Mouse (Mus musculus): ENCODE measurements around the gene Xrcc5. TPM values are rescaled to one million over a fixed set of nuclear protein-coding genes. Genes with fewer than 3 reads are reported as not detected.

The Xrcc5 gene
- polyA plus RNA-seq, 1 experiment from 2014 or later: 45.2 TPM

DNA sequence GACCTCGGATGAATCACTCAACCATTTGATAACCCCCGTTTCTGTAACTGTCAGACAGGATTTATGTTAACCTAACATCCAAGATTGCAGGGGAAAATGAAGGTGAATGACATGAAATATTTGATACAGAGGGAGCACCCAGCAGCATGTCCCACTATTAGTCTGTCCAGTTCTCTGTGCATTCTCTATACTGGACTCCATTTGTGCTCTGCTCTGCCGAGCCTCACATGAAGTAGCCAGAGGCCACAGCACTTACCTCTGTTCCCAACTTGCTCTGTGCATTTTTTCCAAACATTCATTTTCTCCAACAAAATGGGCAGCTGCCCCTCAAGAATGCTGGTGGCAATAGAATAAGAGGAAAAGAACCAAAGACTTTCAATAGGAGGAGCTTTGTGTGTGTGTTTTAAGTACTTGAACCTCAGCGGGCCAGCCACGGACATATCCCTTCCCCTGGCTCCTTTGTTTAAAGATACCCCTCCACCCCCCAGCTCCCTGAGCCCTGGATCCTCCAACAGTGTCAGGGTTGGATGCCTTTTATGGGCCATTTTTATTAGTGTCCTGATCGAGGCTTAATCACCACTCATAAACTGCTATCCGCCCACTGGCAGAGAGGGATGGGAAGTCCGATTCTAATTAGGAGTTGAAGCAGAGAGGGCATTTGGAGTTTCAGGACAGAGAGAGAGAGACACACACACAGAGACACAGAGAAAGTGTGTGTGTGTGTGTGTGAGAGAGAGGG, 94.3 kb downstream of the Xrcc5 start:
- Histone ChIP-seq H3K4me1 (peaks cover 17% of the 10 kb centered on the region), H3K27me3 (replicated peaks) (no peaks in the 10 kb centered on the region), H3K27ac (no peak overlapping the region), H3K4me3 (no peak overlapping the region), H3K36me3 (peaks cover under 1% of the 10 kb centered on the region; the same call in 1 of the 2 replicates), H3K4me2 (replicated peaks) (no peak overlapping the region), H3K9me3 (no peaks in the 10 kb centered on the region), H3K9ac (no peak overlapping the region)
- peak; percentile 85 for ATAC-seq (ENCODE audit: low FRiP score, low read depth)
- 26% methylated on average over 8 of the region's 8 CpGs for WGBS

DNA sequence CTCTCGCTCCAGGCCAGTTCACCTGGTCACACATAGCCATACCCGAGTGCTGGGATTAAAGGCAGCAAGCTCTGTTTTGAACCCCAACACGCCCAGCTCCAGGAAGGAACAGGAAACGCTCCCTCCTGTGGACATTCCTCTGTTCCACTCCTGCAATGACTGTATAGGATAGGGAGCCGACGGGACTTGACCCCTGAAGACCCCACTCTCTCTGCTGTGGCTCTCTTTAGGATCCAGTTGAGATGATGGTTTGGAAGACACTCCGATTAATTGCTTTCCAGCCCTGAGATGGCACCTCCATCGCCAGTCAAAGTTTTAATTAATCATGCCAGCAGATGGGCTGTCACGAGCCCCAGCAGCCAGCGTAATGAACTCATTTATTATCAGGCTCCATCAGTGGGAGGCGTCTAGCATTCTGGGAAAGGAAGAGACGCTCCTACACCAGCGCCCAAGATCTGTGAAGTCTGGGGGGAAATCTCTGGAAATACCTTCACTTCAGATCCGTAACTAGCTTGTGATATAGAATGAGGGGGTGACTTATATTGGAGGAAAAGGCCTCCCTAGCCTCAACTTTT, 99.4 kb downstream of the Xrcc5 start:
- WGBS: 61% methylated on average over 14 of the region's 14 CpGs
- 0 out of 2 replicates have a peak, but pooled peaks have one; percentile 34 for ATAC-seq (ENCODE audit: low FRiP score, low read depth)
- Histone ChIP-seq H3K4me2 (replicated peaks) (no peak overlapping the region), H3K36me3 (no peaks in the 10 kb centered on the region), H3K4me3 (no peak overlapping the region), H3K27me3 (replicated peaks) (no peaks in the 10 kb centered on the region), H3K4me1 (peaks cover 7% of the 10 kb centered on the region; the same call in 1 of the 2 replicates), H3K9ac (no peak overlapping the region), H3K9me3 (no peaks in the 10 kb centered on the region), H3K27ac (no peak overlapping the region)

DNA sequence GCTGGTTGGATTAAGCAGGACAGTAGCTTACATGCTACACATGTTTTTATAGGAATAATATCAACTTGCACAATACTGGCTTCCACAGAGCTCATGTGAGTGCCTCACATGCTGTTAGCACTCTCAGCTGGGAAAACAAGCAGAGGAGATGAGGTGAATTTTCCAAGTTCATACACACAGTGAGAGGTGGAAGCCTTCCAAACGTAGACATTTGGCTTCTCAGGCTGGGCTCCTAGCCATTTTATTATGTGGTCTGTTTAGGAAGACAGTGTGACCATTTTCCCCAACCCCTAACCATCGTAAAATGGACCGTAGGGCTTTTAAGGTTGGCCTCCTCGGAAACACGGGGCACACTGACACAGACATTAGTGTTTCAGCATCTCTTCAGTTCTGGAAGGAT, 102.7 kb downstream of the Xrcc5 start:
- H3K36me3 ChIP-seq: no peaks in the 10 kb centered on the region
- no peaks in the 10 kb centered on the region for H3K9me3 ChIP-seq
- H3K27me3 ChIP-seq (replicated peaks): no peaks in the 10 kb centered on the region
- H3K4me3 ChIP-seq: no peak overlapping the region
- no peak overlapping the region for H3K4me2 ChIP-seq (replicated peaks)
- no peak overlapping the region for H3K9ac ChIP-seq
- H3K27ac ChIP-seq: no peak overlapping the region
- peaks cover 16% of the 10 kb centered on the region for H3K4me1 ChIP-seq
- ATAC-seq (ENCODE audit: low FRiP score, low read depth): no peak
- WGBS: 69% methylated on average over 5 of the region's 5 CpGs

DNA sequence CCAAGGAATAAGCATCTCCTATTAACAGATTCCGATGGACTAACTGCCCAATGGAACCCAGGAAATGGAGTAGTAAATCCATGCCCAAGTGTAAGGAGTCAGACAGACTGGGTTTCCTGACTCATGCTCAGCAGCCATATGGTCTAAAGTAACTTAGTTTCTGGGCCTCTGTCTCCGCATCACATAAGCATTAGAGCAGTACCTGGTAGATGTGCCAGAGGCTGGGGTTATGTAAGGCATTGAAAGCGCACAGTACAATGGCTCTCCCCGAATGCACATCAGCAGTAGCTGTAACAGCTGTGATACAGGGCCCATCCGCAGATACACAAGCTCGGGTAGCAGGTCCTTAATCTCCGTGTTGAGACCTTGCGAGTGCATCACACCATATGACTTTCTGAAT, 103.9 kb downstream of the Xrcc5 start:
- Histone ChIP-seq H3K4me3 (no peak overlapping the region), H3K4me2 (replicated peaks) (no peak overlapping the region), H3K27me3 (replicated peaks) (no peaks in the 10 kb centered on the region), H3K9me3 (no peaks in the 10 kb centered on the region), H3K9ac (no peak overlapping the region), H3K27ac (no peak overlapping the region), H3K4me1 (peaks cover 22% of the 10 kb centered on the region), H3K36me3 (no peaks in the 10 kb centered on the region)
- 94% methylated on average over 8 of the region's 8 CpGs for WGBS
- no peak for ATAC-seq (ENCODE audit: low FRiP score, low read depth)

DNA sequence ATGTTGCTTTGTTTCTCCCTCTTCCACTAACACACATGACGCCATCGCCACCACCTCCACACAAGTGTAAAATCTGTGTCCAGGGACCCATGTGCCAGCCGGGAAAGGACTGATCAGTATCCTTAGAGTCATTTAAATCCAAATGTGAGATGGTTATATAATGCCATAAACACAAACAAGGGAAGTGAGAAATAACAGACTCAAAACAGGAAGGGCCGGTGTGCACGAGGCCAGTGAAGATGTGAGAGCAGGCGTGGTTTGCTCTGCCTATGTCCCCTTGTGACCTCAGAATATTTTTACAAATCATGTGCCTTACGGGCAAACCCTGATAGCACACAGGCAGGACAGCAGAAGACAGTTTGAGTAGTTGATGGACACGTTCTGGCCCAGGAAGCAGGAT, 106.0 kb downstream of the Xrcc5 start:
- H3K4me3 ChIP-seq: no peak overlapping the region
- H3K4me2 ChIP-seq (replicated peaks): no peak overlapping the region
- H3K36me3 ChIP-seq: no peaks in the 10 kb centered on the region
- peaks cover 22% of the 10 kb centered on the region for H3K4me1 ChIP-seq
- no peaks in the 10 kb centered on the region for H3K9me3 ChIP-seq
- no peak for ATAC-seq (ENCODE audit: low FRiP score, low read depth)
- no peak overlapping the region for H3K9ac ChIP-seq
- H3K27me3 ChIP-seq (replicated peaks): no peaks in the 10 kb centered on the region
- 88% methylated on average over 8 of the region's 8 CpGs for WGBS
- no peak overlapping the region for H3K27ac ChIP-seq

DNA sequence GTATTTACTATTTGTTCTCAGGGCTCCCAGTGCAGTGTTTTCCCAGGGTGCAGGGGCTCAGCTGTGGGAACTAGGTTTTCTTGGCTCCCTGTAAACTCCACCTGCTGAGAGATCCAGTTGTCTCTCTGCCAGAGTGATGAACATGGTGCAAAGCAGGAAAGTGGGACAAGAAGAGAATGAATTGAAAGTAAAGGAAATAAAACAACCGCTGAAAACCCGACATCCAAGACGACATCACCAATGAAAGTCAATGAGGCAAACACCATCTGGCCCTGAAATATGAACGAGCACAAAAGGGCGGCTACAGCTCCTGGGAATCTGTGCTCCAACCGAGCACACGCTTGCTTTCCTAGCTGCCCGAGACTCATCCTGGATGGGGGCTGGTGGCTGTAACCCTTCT, 106.9 kb downstream of the Xrcc5 start:
- 15% methylated on average over 8 of the region's 8 CpGs for WGBS
- H3K27ac ChIP-seq: peak overlapping the region; percentile 69
- 0 out of 2 replicates have a peak overlapping the region, but pooled peaks have one; percentile 3 for H3K9ac ChIP-seq
- H3K4me2 ChIP-seq (replicated peaks): peak overlapping the region; percentile 38
- no peak overlapping the region for H3K4me3 ChIP-seq
- peaks cover 22% of the 10 kb centered on the region for H3K4me1 ChIP-seq
- peak; percentile 77 for ATAC-seq (ENCODE audit: low FRiP score, low read depth)
- H3K27me3 ChIP-seq (replicated peaks): no peaks in the 10 kb centered on the region
- no peaks in the 10 kb centered on the region for H3K36me3 ChIP-seq
- H3K9me3 ChIP-seq: no peaks in the 10 kb centered on the region

DNA sequence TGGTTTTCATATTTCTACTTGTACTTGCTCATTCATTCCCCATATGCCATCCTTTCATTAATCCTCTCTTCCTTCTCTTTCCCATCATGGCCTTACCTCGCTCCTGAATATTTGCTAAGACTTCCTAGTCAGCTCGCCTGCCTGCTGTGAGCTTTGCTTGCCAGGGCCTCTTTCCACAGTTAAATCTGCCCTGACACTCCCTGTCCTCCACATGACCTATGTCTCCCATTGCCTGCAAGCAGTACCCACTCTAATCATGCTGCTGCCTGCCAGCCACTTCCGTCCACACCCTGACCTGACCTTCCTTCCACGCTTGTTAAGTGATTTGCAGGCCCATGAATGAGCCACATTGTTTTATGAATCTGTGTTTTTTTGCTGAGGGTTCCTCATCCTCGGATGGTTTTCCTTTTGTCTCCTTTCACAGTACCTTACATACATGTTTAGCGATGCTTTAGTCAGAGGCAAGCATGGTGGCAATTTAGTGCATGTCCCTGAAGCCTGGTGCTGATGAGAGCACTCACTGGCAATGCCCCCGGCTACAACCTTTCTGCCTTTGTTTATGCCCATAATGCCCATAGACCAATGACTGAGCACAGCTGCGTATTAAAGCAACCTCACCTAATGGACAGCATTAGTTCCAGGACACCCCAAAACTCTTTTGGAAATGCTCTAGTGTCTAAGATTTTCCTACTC, 107.5 kb downstream of the Xrcc5 start:
- Histone ChIP-seq H3K4me1 (peaks cover 22% of the 10 kb centered on the region), H3K9me3 (no peaks in the 10 kb centered on the region), H3K4me3 (no peak overlapping the region), H3K27ac (peak overlapping the region; percentile 69), H3K4me2 (replicated peaks) (peak overlapping the region; percentile 38), H3K9ac (peak overlapping the region; percentile 3; the same call in 1 of the 2 replicates), H3K36me3 (no peaks in the 10 kb centered on the region), H3K27me3 (replicated peaks) (no peaks in the 10 kb centered on the region)
- ATAC-seq (ENCODE audit: low FRiP score, low read depth): peak; percentile 89
- WGBS: 19% methylated on average over 8 of the region's 8 CpGs

DNA sequence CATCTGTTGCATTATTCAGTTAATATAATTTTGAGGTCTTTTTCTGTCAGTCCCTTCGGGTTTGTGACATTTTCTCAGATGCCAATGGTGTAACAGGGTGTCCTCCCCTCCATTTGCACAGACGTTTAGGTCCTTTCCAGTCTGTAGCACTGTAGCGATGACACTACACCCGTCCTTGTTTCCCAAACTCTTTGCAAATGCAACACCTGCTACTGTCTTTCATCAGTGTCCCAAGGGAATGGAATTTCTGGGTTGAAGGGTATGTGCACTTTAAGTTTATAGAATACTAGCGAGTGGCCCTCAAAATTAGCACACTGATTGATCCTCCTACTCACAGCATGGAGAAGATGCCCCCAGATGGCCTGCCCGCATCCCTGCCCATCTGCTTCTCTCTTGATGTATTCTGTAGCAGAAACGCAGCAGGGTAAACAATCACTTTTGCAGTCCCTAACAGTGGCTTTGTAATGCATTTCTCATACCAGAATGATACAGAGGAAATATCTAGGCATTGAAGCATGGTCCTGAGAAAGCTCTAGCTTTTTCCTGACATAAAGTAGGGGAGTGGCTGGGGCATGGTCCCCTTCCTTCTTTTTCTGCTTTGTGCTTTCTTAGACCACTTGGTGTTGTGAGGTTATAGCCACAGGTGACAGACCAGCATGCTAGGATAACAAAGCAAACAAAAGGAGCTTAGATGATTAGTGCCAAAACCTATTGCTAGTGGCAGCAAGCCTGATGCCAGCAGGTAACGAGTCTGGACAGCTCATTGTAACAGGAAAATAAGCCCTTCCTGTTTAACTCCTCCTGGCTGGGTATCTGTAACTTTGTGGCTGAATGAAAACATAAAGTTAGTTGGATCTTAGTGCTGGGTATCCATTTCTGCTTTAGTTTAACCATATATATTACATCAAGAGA, 111.8 kb downstream of the Xrcc5 start:
- Histone ChIP-seq H3K9me3 (no peaks in the 10 kb centered on the region), H3K9ac (no peak overlapping the region), H3K4me2 (replicated peaks) (no peak overlapping the region), H3K4me1 (peaks cover 15% of the 10 kb centered on the region), H3K4me3 (no peak overlapping the region), H3K36me3 (no peaks in the 10 kb centered on the region), H3K27ac (no peak overlapping the region), H3K27me3 (replicated peaks) (no peaks in the 10 kb centered on the region)
- no peak for ATAC-seq (ENCODE audit: low FRiP score, low read depth)
- WGBS: 67% methylated on average over 8 of the region's 8 CpGs

DNA sequence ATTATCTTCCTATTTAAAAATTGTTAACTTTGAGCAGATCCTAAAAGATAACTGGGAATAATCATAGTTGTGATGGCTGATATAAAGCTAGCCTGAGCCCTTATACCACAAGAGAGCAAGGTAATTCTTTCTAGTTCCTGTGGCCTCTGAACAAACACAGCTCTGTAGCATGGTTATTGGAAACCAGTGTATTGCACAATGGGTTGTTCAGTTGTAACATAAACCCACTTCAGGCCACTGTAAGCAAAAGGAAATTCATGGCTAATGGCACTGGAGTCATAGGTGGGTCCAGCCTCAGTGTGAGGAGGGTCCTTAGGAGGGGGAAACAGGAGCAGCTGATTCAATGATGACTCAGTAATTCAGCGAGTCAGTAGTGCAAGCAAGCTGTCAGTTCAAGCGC, 113.0 kb downstream of the Xrcc5 start:
- Histone ChIP-seq H3K4me2 (replicated peaks) (no peak overlapping the region), H3K9ac (no peak overlapping the region), H3K9me3 (no peaks in the 10 kb centered on the region), H3K27me3 (replicated peaks) (no peaks in the 10 kb centered on the region), H3K4me3 (no peak overlapping the region), H3K27ac (no peak overlapping the region), H3K4me1 (peaks cover 4% of the 10 kb centered on the region; the same call in 1 of the 2 replicates), H3K36me3 (no peaks in the 10 kb centered on the region)
- ATAC-seq (ENCODE audit: low FRiP score, low read depth): no peak
- WGBS: 71% methylated on average over 2 of the region's 2 CpGs

DNA sequence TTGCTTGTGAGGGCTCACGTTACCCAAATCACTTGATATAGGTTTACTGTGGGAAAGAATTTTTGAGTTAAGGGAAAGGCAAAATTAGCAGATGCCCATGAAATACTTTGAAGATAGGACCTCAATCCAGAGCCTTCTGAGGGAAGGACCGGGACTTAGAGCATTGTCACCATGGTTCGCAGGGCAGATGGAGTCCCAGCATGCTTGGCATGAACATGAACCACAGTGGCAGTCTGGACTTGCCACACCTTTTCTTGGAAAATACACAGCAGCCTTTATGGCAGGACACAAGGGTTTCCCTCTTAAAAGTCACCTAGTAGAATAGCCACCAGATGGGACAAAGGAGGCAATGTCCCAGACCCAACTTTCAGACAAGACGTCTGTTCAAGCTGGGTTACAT, 114.9 kb downstream of the Xrcc5 start:
- no peaks in the 10 kb centered on the region for H3K4me1 ChIP-seq
- 86% methylated on average over 4 of the region's 4 CpGs for WGBS
- no peak overlapping the region for H3K4me2 ChIP-seq (replicated peaks)
- no peaks in the 10 kb centered on the region for H3K36me3 ChIP-seq
- H3K9me3 ChIP-seq: no peaks in the 10 kb centered on the region
- H3K27me3 ChIP-seq (replicated peaks): no peaks in the 10 kb centered on the region
- H3K27ac ChIP-seq: no peak overlapping the region
- no peak overlapping the region for H3K9ac ChIP-seq
- no peak overlapping the region for H3K4me3 ChIP-seq
- no peak for ATAC-seq (ENCODE audit: low FRiP score, low read depth)

DNA sequence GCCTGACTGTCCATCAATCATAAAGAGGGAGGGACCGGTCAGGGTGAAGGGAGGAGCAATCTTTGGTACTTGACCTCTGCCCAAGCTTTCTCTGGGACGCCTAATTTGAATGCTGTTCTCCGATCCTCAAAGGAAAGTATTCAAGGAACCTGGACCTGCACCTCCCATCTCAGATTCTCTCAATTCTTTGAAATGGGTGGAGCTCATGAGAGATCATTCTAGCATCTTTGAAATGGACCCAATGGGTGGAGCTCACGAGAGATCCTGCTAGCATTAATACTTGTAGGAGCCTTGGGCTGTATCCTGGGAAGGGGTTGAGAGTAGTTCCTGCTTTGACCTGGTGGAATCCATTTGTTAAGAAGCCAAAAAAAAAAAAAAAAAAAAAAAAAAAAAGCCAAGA, 119.2 kb downstream of the Xrcc5 start:
- H3K4me1 ChIP-seq: no peaks in the 10 kb centered on the region
- WGBS: 86% methylated on average over 4 of the region's 4 CpGs
- peaks cover 4% of the 10 kb centered on the region; the same call in 1 of the 2 replicates for H3K36me3 ChIP-seq
- H3K9ac ChIP-seq: no peak overlapping the region
- H3K9me3 ChIP-seq: no peaks in the 10 kb centered on the region
- no peak overlapping the region for H3K4me3 ChIP-seq
- no peak overlapping the region for H3K27ac ChIP-seq
- no peak for ATAC-seq (ENCODE audit: low FRiP score, low read depth)
- no peak overlapping the region for H3K4me2 ChIP-seq (replicated peaks)
- H3K27me3 ChIP-seq (replicated peaks): no peaks in the 10 kb centered on the region

DNA sequence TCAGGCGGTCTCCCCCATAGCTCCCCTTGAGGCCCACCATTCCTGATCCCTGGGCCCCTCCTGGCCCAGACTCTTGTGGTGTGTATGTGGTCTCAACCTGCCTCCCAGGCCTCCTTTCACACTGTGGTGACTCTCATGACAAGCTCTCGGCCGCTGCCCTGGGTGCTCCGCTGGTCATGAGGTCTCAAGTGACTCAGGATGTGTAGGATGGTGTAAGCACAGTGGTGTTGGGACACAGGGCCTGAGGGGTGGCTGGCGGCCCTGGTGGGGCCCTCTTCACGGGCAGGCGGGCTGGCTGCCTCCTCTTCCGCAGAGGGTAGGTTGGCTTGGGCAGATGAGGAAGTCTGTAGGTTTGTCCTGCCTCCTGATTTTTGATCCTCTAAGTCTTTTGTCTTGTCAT, 121.3 kb downstream of the Xrcc5 start:
- Histone ChIP-seq H3K4me2 (replicated peaks) (no peak overlapping the region), H3K9ac (no peak overlapping the region), H3K4me1 (no peaks in the 10 kb centered on the region), H3K4me3 (no peak overlapping the region), H3K27me3 (replicated peaks) (no peaks in the 10 kb centered on the region), H3K36me3 (peaks cover 4% of the 10 kb centered on the region; the same call in 1 of the 2 replicates), H3K9me3 (no peaks in the 10 kb centered on the region), H3K27ac (no peak overlapping the region)
- no peak for ATAC-seq (ENCODE audit: low FRiP score, low read depth)
- WGBS: 81% methylated on average over 8 of the region's 8 CpGs
